Comparison of ENCODE assay signal across 8 mouse cellular contexts in genomic region chr7:30717006-30717715, GRCm38 (mm10). TPM values are rescaled to one million over a fixed set of nuclear protein-coding genes. Genes with fewer than 3 reads are reported as not detected.
A peak's percentile ranks its signal among the peaks of the same experiment; 100 is the strongest.
DNase-seq lines count a peak whose midpoint lies in the region; ATAC-seq and TF ChIP-seq lines count a peak whose summit lies in the region.

No protein-coding gene starts in this region.

- H3K4me1 ChIP-seq in forebrain, embryonic 12.5 days: peaks cover 10% of the 10 kb centered on the region
- peaks cover 4% of the 10 kb centered on the region; the same call in 1 of the 2 replicates for H3K4me1 ChIP-seq in lung, embryonic 14.5 days (ENCODE audit: insufficient read depth)
- peaks cover 11% of the 10 kb centered on the region for H3K4me1 ChIP-seq in thymus, adult 2 months (replicated peaks; ENCODE audit: control insufficient read depth, insufficient read depth, low read length)

- no peaks in the 10 kb centered on the region for H3K9me3 ChIP-seq in forebrain, embryonic 12.5 days
- H3K9me3 ChIP-seq in lung, embryonic 14.5 days (ENCODE audit: low read depth, low read length): no peaks in the 10 kb centered on the region

- DNase-seq in CD4-positive helper T cell, adult 2 months (ENCODE audit: low read depth, low spot score): peak; percentile 77
- DNase-seq in adrenal gland, postnatal 25 days: peak; percentile 86
- peak; percentile 61 for DNase-seq in heart, postnatal 4 days
- peak; percentile 42 to 45 for DNase-seq in layer of hippocampus, adult 2 months (ENCODE audit: low spot score in 2 of 2)
- DNase-seq in lung, embryonic 14.5 days: peak; percentile 84
- peak; percentile 57 for DNase-seq in thymus, adult 2 months

- no peak for TF ChIP-seq POLR2A in thymus, adult 2 months (IDR thresholded peaks at IDR 0.05; ENCODE audit: control insufficient read depth, extremely low read depth, insufficient read depth, low read length, poor library complexity)

- peak; percentile 96 for ATAC-seq in forebrain, embryonic 12.5 days (ENCODE audit: low FRiP score)
- ATAC-seq in lung, embryonic 14.5 days (ENCODE audit: insufficient read depth): peak; percentile 95
- ATAC-seq in neutrophil, adult 5-6 weeks (ENCODE audit: extremely low read depth, insufficient number of reproducible peaks, low FRiP score, poor library complexity, severe bottlenecking): peak; percentile 59

- no peak overlapping the region for H3K27ac ChIP-seq in forebrain, embryonic 12.5 days
- H3K27ac ChIP-seq in layer of hippocampus, adult 2 months: no peak overlapping the region
- no peak overlapping the region for H3K27ac ChIP-seq in lung, embryonic 14.5 days (ENCODE audit: low read depth)
- no peak overlapping the region for H3K27ac ChIP-seq in thymus, adult 2 months (ENCODE audit: control insufficient read depth, insufficient read depth, low read length)

- no peak for TF ChIP-seq CTCF in layer of hippocampus, adult 2 months (conservative IDR thresholded peaks at IDR 0.05)
- TF ChIP-seq CTCF in lung, embryonic 14.5 days (IDR thresholded peaks at IDR 0.05; ENCODE audit: low read depth): no peak
- TF ChIP-seq CTCF in thymus, adult 2 months (IDR thresholded peaks at IDR 0.05; ENCODE audit: borderline replicate concordance, control insufficient read depth, extremely low read depth, insufficient read depth, low read length, poor library complexity): no peak

- 3% methylated on average over 43 of the region's 43 CpGs for WGBS in forebrain, embryonic 12.5 days
- 3% methylated on average over 43 of the region's 43 CpGs for WGBS in lung, embryonic 14.5 days
- WGBS in thymus, adult 2 months: 5% methylated on average over 43 of the region's 43 CpGs

- peaks cover 35% of the 10 kb centered on the region for H3K27me3 ChIP-seq in forebrain, embryonic 12.5 days
- peaks cover 20% of the 10 kb centered on the region; the same call in 1 of the 2 replicates for H3K27me3 ChIP-seq in lung, embryonic 14.5 days (ENCODE audit: insufficient read depth, low read length)
- H3K27me3 ChIP-seq in thymus, adult 2 months (ENCODE audit: control insufficient read depth, insufficient read depth, low read length): no peaks in the 10 kb centered on the region; the same call in 1 of the 2 replicates

- peak overlapping the region; percentile 34 for H3K4me3 ChIP-seq in forebrain, embryonic 12.5 days (replicated peaks)
- H3K4me3 ChIP-seq in layer of hippocampus, adult 2 months: peak overlapping the region; percentile 34
- peak overlapping the region; percentile 30 for H3K4me3 ChIP-seq in lung, embryonic 14.5 days (ENCODE audit: low read depth, low read length)
- peak overlapping the region; percentile 16 for H3K4me3 ChIP-seq in thymus, adult 2 months (ENCODE audit: control insufficient read depth, insufficient read depth, low read length)

- no peaks in the 10 kb centered on the region for H3K36me3 ChIP-seq in forebrain, embryonic 12.5 days (replicated peaks)
- no peaks in the 10 kb centered on the region for H3K36me3 ChIP-seq in lung, embryonic 14.5 days (ENCODE audit: insufficient read depth)
- no peaks in the 10 kb centered on the region for H3K36me3 ChIP-seq in thymus, adult 2 months (ENCODE audit: control insufficient read depth, insufficient read depth, low read length)

- peak overlapping the region; percentile 45; the same call in 1 of the 2 replicates for H3K9ac ChIP-seq in forebrain, embryonic 12.5 days
- H3K9ac ChIP-seq in lung, embryonic 14.5 days: no peak overlapping the region; the same call in 1 of the 2 replicates

- peak overlapping the region; percentile 57 for H3K4me2 ChIP-seq in forebrain, embryonic 12.5 days
- peak overlapping the region; percentile 62 for H3K4me2 ChIP-seq in lung, embryonic 14.5 days

RNA-seq across cellular contexts. Expression of gene Atp4a, which starts 5.2 kb away (rescaled TPM):
- total RNA-seq in adrenal gland, postnatal 25 days (2021): 3.6 and 3.8 TPM in 2 replicates
- polyA plus RNA-seq in forebrain, embryonic 12.5 days (2016; fragmentation: Nextera tagmentation; extraction: Ambion mirVana): 1.6 and 1.8 TPM in 2 replicates
- under 1 TPM; 0.14 to 0.74 TPM for total RNA-seq in heart, postnatal 4 days (2021)
- total RNA-seq in layer of hippocampus, adult 2 months (2021): under 1 TPM; 0.38 to 0.47 TPM
- polyA plus RNA-seq in lung, embryonic 14.5 days (2014; fragmentation: Nextera tagmentation; extraction: Ambion mirVana): 0.23 and 0.42 TPM in 2 replicates
- total RNA-seq in neutrophil, adult 5-6 weeks (2017): 0.58 TPM in 1 of 2 replicates, not detected in the other
- 2.7 and 3.8 TPM in 2 replicates for polyA plus RNA-seq in thymus, adult 2 months (2012; rRNA removed)

RNA-seq across cellular contexts. Expression of gene Tmem147, which starts 12.2 kb away (rescaled TPM):
- 209 TPM in 2 replicates for total RNA-seq in adrenal gland, postnatal 25 days (2021)
- polyA plus RNA-seq in forebrain, embryonic 12.5 days (2016; fragmentation: Nextera tagmentation; extraction: Ambion mirVana): 135 and 144 TPM in 2 replicates
- total RNA-seq in heart, postnatal 4 days (2021): 100 to 1,000 TPM; 208 to 221 TPM
- total RNA-seq in layer of hippocampus, adult 2 months (2021): 100 to 1,000 TPM; 108 to 112 TPM
- 169 and 179 TPM in 2 replicates for polyA plus RNA-seq in lung, embryonic 14.5 days (2014; fragmentation: Nextera tagmentation; extraction: Ambion mirVana)
- total RNA-seq in neutrophil, adult 5-6 weeks (2017): 8.3 and 15.1 TPM in 2 replicates
- 161 and 204 TPM in 2 replicates for polyA plus RNA-seq in thymus, adult 2 months (2012; rRNA removed)

RNA-seq across cellular contexts. Expression of gene 2200002J24Rik, which starts 18.4 kb away (rescaled TPM):
- total RNA-seq in adrenal gland, postnatal 25 days (2021): 5.5 and 11.1 TPM in 2 replicates
- polyA plus RNA-seq in forebrain, embryonic 12.5 days (2016; fragmentation: Nextera tagmentation; extraction: Ambion mirVana): 0.33 TPM in 1 of 2 replicates, not detected in the other
- not detected for total RNA-seq in heart, postnatal 4 days (2021)
- not detected for total RNA-seq in layer of hippocampus, adult 2 months (2021)
- polyA plus RNA-seq in lung, embryonic 14.5 days (2014; fragmentation: Nextera tagmentation; extraction: Ambion mirVana): 0.34 and 0.46 TPM in 2 replicates
- total RNA-seq in neutrophil, adult 5-6 weeks (2017): not detected in 2 replicates
- polyA plus RNA-seq in thymus, adult 2 months (2012; rRNA removed): 0.28 and 0.82 TPM in 2 replicates

RNA-seq across cellular contexts. Expression of gene Gapdhs, which starts 26.3 kb away (rescaled TPM):
- not detected in 2 replicates for total RNA-seq in adrenal gland, postnatal 25 days (2021)
- 0.49 and 0.69 TPM in 2 replicates for polyA plus RNA-seq in forebrain, embryonic 12.5 days (2016; fragmentation: Nextera tagmentation; extraction: Ambion mirVana)
- not detected for total RNA-seq in heart, postnatal 4 days (2021)
- total RNA-seq in layer of hippocampus, adult 2 months (2021): not detected
- polyA plus RNA-seq in lung, embryonic 14.5 days (2014; fragmentation: Nextera tagmentation; extraction: Ambion mirVana): 0.68 and 0.91 TPM in 2 replicates
- not detected in 2 replicates for total RNA-seq in neutrophil, adult 5-6 weeks (2017)
- 0.11 and 1.1 TPM in 2 replicates for polyA plus RNA-seq in thymus, adult 2 months (2012; rRNA removed)

RNA-seq across cellular contexts. Expression of gene Sbsn, which starts 34.1 kb away (rescaled TPM):
- 310 and 338 TPM in 2 replicates for total RNA-seq in adrenal gland, postnatal 25 days (2021)
- polyA plus RNA-seq in forebrain, embryonic 12.5 days (2016; fragmentation: Nextera tagmentation; extraction: Ambion mirVana): 1.5 and 2.0 TPM in 2 replicates
- 1 to 10 TPM; 4.8 to 5.1 TPM for total RNA-seq in heart, postnatal 4 days (2021)
- 1 to 10 TPM; 4.9 to 6.1 TPM for total RNA-seq in layer of hippocampus, adult 2 months (2021)
- 0.34 and 1.3 TPM in 2 replicates for polyA plus RNA-seq in lung, embryonic 14.5 days (2014; fragmentation: Nextera tagmentation; extraction: Ambion mirVana)
- total RNA-seq in neutrophil, adult 5-6 weeks (2017): 2.0 and 5.8 TPM in 2 replicates
- polyA plus RNA-seq in thymus, adult 2 months (2012; rRNA removed): 3.4 and 4.1 TPM in 2 replicates
